Mouse (Mus musculus) forebrain, embryonic 14.5 days (tissue): ENCODE results near the gene Tmem183a. TPM values are rescaled to one million over a fixed set of nuclear protein-coding genes. Genes with fewer than 3 reads are reported as not detected.
A peak's percentile ranks its signal among the peaks of the same experiment; 100 is the strongest.

ENCODE experiments used
- ATAC-seq: fragments of 200-750 bp; cut with Nextera tagmentation; 2 replicates; pipeline ENCODE4 v1.8.0; 2017; ENCODE audit warnings: mild to moderate bottlenecking, moderate library complexity
- DNase-seq: peaks from one replicate; pipeline ENCODE4 v3.0.0-alpha.2; 2015; ENCODE audit warnings: low spot score
- H3K27ac ChIP-seq: fragments of 300-500 bp; sonication (generic); 2 replicates; pipeline ENCODE4 v1.5.1; 2014; ENCODE audit warnings: low read depth, mild to moderate bottlenecking, control low read depth, low read length, moderate library complexity
- H3K27me3 ChIP-seq: fragments of 300-500 bp; sonication (generic); replicated peaks from 2 replicates; pipeline ENCODE4 v1.6.1; 2014; ENCODE audit warnings: low read length, control low read depth, mixed read lengths; ENCODE audit not compliant: control insufficient read depth, insufficient read depth
- H3K36me3 ChIP-seq: fragments of 300-500 bp; sonication (generic); 2 replicates; pipeline ENCODE4 v1.6.1; 2014; ENCODE audit warnings: low read length, control low read depth; ENCODE audit not compliant: control insufficient read depth, insufficient read depth
- H3K4me1 ChIP-seq: fragments of 300-500 bp; sonication (generic); 2 replicates; pipeline ENCODE4 v1.6.1; 2014; ENCODE audit warnings: antibody characterized with exemption, low read length, control low read depth; ENCODE audit not compliant: control insufficient read depth, insufficient read depth
- H3K4me2 ChIP-seq: fragments of 300-500 bp; sonication (generic); 2 replicates; pipeline ENCODE4 v1.6.1; 2014; ENCODE audit warnings: mild to moderate bottlenecking, control low read depth, low read length
- H3K4me3 ChIP-seq: fragments of 300-500 bp; sonication (generic); 2 replicates; pipeline ENCODE4 v1.5.1; 2014; ENCODE audit warnings: low read depth, low read length, control low read depth
- H3K9ac ChIP-seq: fragments of 300-500 bp; sonication (generic); 2 replicates; pipeline ENCODE4 v1.6.1; 2014; ENCODE audit warnings: mild to moderate bottlenecking, low read length, control low read depth, moderate library complexity
- H3K9me3 ChIP-seq: fragments of 300-500 bp; sonication (generic); replicated peaks from 2 replicates; pipeline ENCODE4 v1.6.1; 2016; ENCODE audit warnings: low read length, control low read depth, mixed read lengths; ENCODE audit not compliant: control insufficient read depth
- WGBS: fragments of 180-500 bp; shearing (Covaris S2); extraction: QIAGEN DNeasy Blood & Tissue Kit; methylation state at CpG from one replicate; pipeline ENCODE4 v1.1.7; 2014; 5-methylcytosine and 5-hydroxymethylcytosine counted together
- polyA plus RNA-seq: library from polyadenylated mRNA; unstranded; fragments of >200 nt; fragmentation: Nextera tagmentation; extraction: Ambion mirVana; gene quantifications from 2 replicates; pipeline ENCODE4 v1.2.1, GENCODE M21; 2014

The Tmem183a gene
- 150 and 151 TPM in 2 replicates for polyA plus RNA-seq

GRCm38 (mm10) chr1:134361857-134362212 lies at the start of gene Tmem183a:
Gene Tmem183a, minus strand, starts transcription at chr1:134361979.
- Histone ChIP-seq H3K4me2 (peak within 1 kb of the TSS; percentile 86), H3K4me3 (peak within 1 kb of the TSS; percentile 90), H3K9me3 (no peaks in the 10 kb centered on the region), H3K27me3 (no peaks in the 10 kb centered on the region), H3K27ac (peak within 1 kb of the TSS; percentile 69; the same call in 1 of the 2 replicates), H3K4me1 (peaks cover 8% of the 10 kb centered on the region), H3K9ac (peak within 1 kb of the TSS; percentile 95), H3K36me3 (peaks cover 28% of the 10 kb centered on the region)
- WGBS, result 0% methylated on average over 33 of the region's 38 CpGs
- DNase-seq, result peak; percentile 98
- ATAC-seq, result peak; percentile 99

- no peak for ATAC-seq
- H3K9me3 ChIP-seq, result no peaks in the 10 kb centered on the region
- H3K4me1 ChIP-seq, result peaks cover 4% of the 10 kb centered on the region; the same call in 1 of the 2 replicates
- no peak for DNase-seq
- H3K36me3 ChIP-seq, result peaks cover 18% of the 10 kb centered on the region; the same call in 1 of the 2 replicates
- H3K27me3 ChIP-seq, result no peaks in the 10 kb centered on the region
- H3K9ac ChIP-seq, result no peak overlapping the region
- no peak overlapping the region for H3K4me3 ChIP-seq
- H3K27ac ChIP-seq, result no peak overlapping the region
- WGBS, result 83% methylated on average over 8 of the region's 8 CpGs
- no peak overlapping the region for H3K4me2 ChIP-seq
Measured at GRCm38 (mm10) chr1:134408080-134408479, 46.3 kb upstream of the Tmem183a start.

GRCm38 (mm10) chr1:134406414-134406771 lies 44.6 kb upstream of the Tmem183a start:
- 41% methylated on average over 8 of the region's 8 CpGs for WGBS
- Histone ChIP-seq H3K9me3 (no peaks in the 10 kb centered on the region), H3K4me2 (peak overlapping the region; percentile 73), H3K4me3 (peak overlapping the region; percentile 72), H3K27ac (no peak overlapping the region), H3K27me3 (no peaks in the 10 kb centered on the region), H3K4me1 (peaks cover 4% of the 10 kb centered on the region; the same call in 1 of the 2 replicates), H3K36me3 (peaks cover 18% of the 10 kb centered on the region; the same call in 1 of the 2 replicates), H3K9ac (peak overlapping the region; percentile 79)
- DNase-seq (no peak), ATAC-seq (peak; percentile 38)

- peak within 1 kb of the TSS; percentile 73 for H3K4me2 ChIP-seq
- no peaks in the 10 kb centered on the region for H3K9me3 ChIP-seq
- ATAC-seq, result peak; percentile 98
- peak within 1 kb of the TSS; percentile 72 for H3K4me3 ChIP-seq
- peak; percentile 82 for DNase-seq
- peaks cover 4% of the 10 kb centered on the region; the same call in 1 of the 2 replicates for H3K4me1 ChIP-seq
- H3K36me3 ChIP-seq, result peaks cover 14% of the 10 kb centered on the region; the same call in 1 of the 2 replicates
- no peak within 1 kb of the TSS for H3K27ac ChIP-seq
- H3K27me3 ChIP-seq, result no peaks in the 10 kb centered on the region
- peak within 1 kb of the TSS; percentile 79 for H3K9ac ChIP-seq
- 1% methylated on average over 42 of the region's 43 CpGs for WGBS
Measured at GRCm38 (mm10) chr1:134405509-134406413, 44.0 kb upstream of the Tmem183a start, which contains the start of gene Cyb5r1. Gene Cyb5r1, plus strand, starts transcription at chr1:134405559.

GRCm38 (mm10) chr1:134399735-134400134 lies 38.0 kb upstream of the Tmem183a start:
- H3K4me1 ChIP-seq, result no peaks in the 10 kb centered on the region
- ATAC-seq, result no peak
- WGBS, result 56% methylated on average over 5 of the region's 5 CpGs
- H3K9me3 ChIP-seq, result no peaks in the 10 kb centered on the region
- no peak overlapping the region for H3K9ac ChIP-seq
- DNase-seq, result no peak
- H3K36me3 ChIP-seq, result no peaks in the 10 kb centered on the region
- no peak overlapping the region for H3K4me3 ChIP-seq
- H3K4me2 ChIP-seq, result no peak overlapping the region
- H3K27ac ChIP-seq, result no peak overlapping the region
- no peaks in the 10 kb centered on the region for H3K27me3 ChIP-seq

- no peaks in the 10 kb centered on the region for H3K4me1 ChIP-seq
- no peaks in the 10 kb centered on the region for H3K27me3 ChIP-seq
- DNase-seq (no peak), ATAC-seq (no peak)
- H3K9ac ChIP-seq, result no peak overlapping the region
- H3K4me2 ChIP-seq, result no peak overlapping the region
- WGBS, result 90% methylated on average over 12 of the region's 12 CpGs
- no peak overlapping the region for H3K4me3 ChIP-seq
- H3K27ac ChIP-seq, result no peak overlapping the region
- no peaks in the 10 kb centered on the region for H3K36me3 ChIP-seq
- no peaks in the 10 kb centered on the region for H3K9me3 ChIP-seq
Measured at GRCm38 (mm10) chr1:134398210-134398609, 36.4 kb upstream of the Tmem183a start.

GRCm38 (mm10) chr1:134393827-134394226 lies 32.0 kb upstream of the Tmem183a start:
- H3K4me1 ChIP-seq, result no peaks in the 10 kb centered on the region
- H3K9ac ChIP-seq, result no peak overlapping the region
- no peak overlapping the region for H3K27ac ChIP-seq
- ATAC-seq, result no peak
- no peaks in the 10 kb centered on the region for H3K36me3 ChIP-seq
- no peak overlapping the region for H3K4me3 ChIP-seq
- no peak overlapping the region for H3K4me2 ChIP-seq
- DNase-seq, result no peak
- 58% methylated on average over 5 of the region's 5 CpGs for WGBS
- no peaks in the 10 kb centered on the region for H3K27me3 ChIP-seq
- H3K9me3 ChIP-seq, result no peaks in the 10 kb centered on the region

- no peak within 1 kb of the TSS for H3K4me2 ChIP-seq
- H3K9me3 ChIP-seq, result no peaks in the 10 kb centered on the region
- no peak within 1 kb of the TSS for H3K27ac ChIP-seq
- ATAC-seq (no peak), DNase-seq (no peak)
- H3K4me3 ChIP-seq, result no peak within 1 kb of the TSS
- H3K36me3 ChIP-seq, result no peaks in the 10 kb centered on the region
- 96% methylated on average over 1 of the region's 1 CpGs for WGBS
- H3K27me3 ChIP-seq, result no peaks in the 10 kb centered on the region
- H3K4me1 ChIP-seq, result no peaks in the 10 kb centered on the region
- no peak within 1 kb of the TSS for H3K9ac ChIP-seq
Measured at GRCm38 (mm10) chr1:134385666-134386065, 23.9 kb upstream of the Tmem183a start, which contains the start of gene 4933406M09Rik. Gene 4933406M09Rik, plus strand, starts transcription at chr1:134385940.

- Histone ChIP-seq H3K9me3 (no peaks in the 10 kb centered on the region), H3K36me3 (no peaks in the 10 kb centered on the region), H3K4me2 (no peak overlapping the region), H3K4me1 (no peaks in the 10 kb centered on the region), H3K4me3 (no peak overlapping the region), H3K27ac (no peak overlapping the region), H3K27me3 (no peaks in the 10 kb centered on the region), H3K9ac (no peak overlapping the region)
- ATAC-seq (no peak), DNase-seq (no peak)
Measured at GRCm38 (mm10) chr1:134385176-134385575, 23.4 kb upstream of the Tmem183a start.
